Mouse (Mus musculus) stomach, postnatal 0 days (tissue): ENCODE results near the gene Shisal2a. TPM values are rescaled to one million over a fixed set of nuclear protein-coding genes. Genes with fewer than 3 reads are reported as not detected.
"Not testable (repeated sequence)": the region's sequence is repeated elsewhere in the genome, so short reads cannot be mapped to it uniquely, and the experiment has no call there.

Source experiments
- ATAC-seq: fragments of 200-750 bp; cut with Nextera tagmentation; 2 replicates; pipeline ENCODE4 v1.8.0; 2017; ENCODE audit not compliant: low FRiP score, low TSS enrichment
- DNase-seq: peaks from one replicate; pipeline ENCODE4 v3.0.0-alpha.2; 2016; ENCODE audit warnings: low spot score
- H3K27ac ChIP-seq: fragments of 300-500 bp; sonication (generic); replicated peaks from 2 replicates; pipeline ENCODE4 v1.5.1; 2014; ENCODE audit warnings: mild to moderate bottlenecking, control low read depth
- H3K27me3 ChIP-seq: fragments of 300-500 bp; sonication (generic); 2 replicates; pipeline ENCODE4 v1.6.1; 2014; ENCODE audit warnings: low read length; ENCODE audit not compliant: control insufficient read depth, insufficient read depth
- H3K36me3 ChIP-seq: fragments of 300-500 bp; sonication (generic); 2 replicates; pipeline ENCODE4 v1.6.1; 2014; ENCODE audit warnings: low read length, mixed read lengths; ENCODE audit not compliant: control insufficient read depth, insufficient read depth
- H3K4me1 ChIP-seq: fragments of 300-500 bp; sonication (generic); replicated peaks from 2 replicates; pipeline ENCODE4 v1.6.1; 2014; ENCODE audit warnings: antibody characterized with exemption; ENCODE audit not compliant: control insufficient read depth, insufficient read depth
- H3K4me2 ChIP-seq: fragments of 300-500 bp; sonication (generic); replicated peaks from 2 replicates; pipeline ENCODE4 v1.6.1; 2014; ENCODE audit warnings: low read depth, mild to moderate bottlenecking, control low read depth, moderate library complexity
- H3K4me3 ChIP-seq: fragments of 300-500 bp; sonication (generic); 2 replicates; pipeline ENCODE4 v1.5.1; 2014; ENCODE audit warnings: low read depth, low read length, control low read depth
- H3K9ac ChIP-seq: fragments of 300-500 bp; sonication (generic); 2 replicates; pipeline ENCODE4 v1.6.1; 2014; ENCODE audit warnings: mild to moderate bottlenecking, low read length, control low read depth, mixed read lengths
- H3K9me3 ChIP-seq: fragments of 300-500 bp; sonication (generic); 2 replicates; pipeline ENCODE4 v1.6.1; 2016; ENCODE audit warnings: low read length; ENCODE audit not compliant: control insufficient read depth
- CTCF ChIP-seq: IDR thresholded peaks from 2 replicates; pipeline ENCODE4 v1.5.1; 2016; ENCODE audit warnings: antibody characterized with exemption, low read depth, mild to moderate bottlenecking, moderate library complexity
- EP300 ChIP-seq: optimal IDR thresholded peaks from 2 replicates; pipeline ENCODE3; 2016; ENCODE audit warnings: antibody characterized with exemption
- WGBS: fragments of 180-500 bp; shearing (Covaris S2); extraction: QIAGEN DNeasy Blood & Tissue Kit; methylation state at CpG from one replicate; pipeline ENCODE4 v1.1.7; 2014; 5-methylcytosine and 5-hydroxymethylcytosine counted together
- polyA plus RNA-seq: library from polyadenylated mRNA; unstranded; fragments of >200 nt; fragmentation: Nextera tagmentation; extraction: Ambion mirVana; gene quantifications from 2 replicates; pipeline ENCODE4 v1.2.1, GENCODE M21; 2015

Shisal2a gene
- polyA plus RNA-seq, 1 experiment from 2014 or later: 4.9 TPM

GRCm38 (mm10) chr4:108360136-108361055 is 22.8 kb downstream of the Shisal2a start:
- DNase-seq: peak; percentile 64
- Histone ChIP-seq H3K9me3 (no peaks in the 10 kb centered on the region), H3K4me2 (peak overlapping the region; percentile 51), H3K36me3 (no peaks in the 10 kb centered on the region), H3K27ac (no peak overlapping the region), H3K4me3 (peak overlapping the region; percentile 28), H3K9ac (no peak overlapping the region), H3K4me1 (no peaks in the 10 kb centered on the region; the same call in 1 of the 2 replicates), H3K27me3 (no peaks in the 10 kb centered on the region)
- 13% methylated on average over 28 of the region's 28 CpGs for WGBS
- no peak; the same call in 1 of the 2 replicates for ATAC-seq
- peak; percentile 20; the same call in 1 of the 2 replicates for TF ChIP-seq CTCF
- no peak for TF ChIP-seq EP300

- 44% methylated on average over 4 of the region's 4 CpGs for WGBS
- no peak for TF ChIP-seq CTCF
- no peak for TF ChIP-seq EP300
- Histone ChIP-seq H3K9ac (no peak overlapping the region), H3K4me1 (no peaks in the 10 kb centered on the region), H3K27ac (no peak overlapping the region), H3K27me3 (no peaks in the 10 kb centered on the region), H3K4me3 (no peak overlapping the region), H3K4me2 (no peak overlapping the region), H3K36me3 (no peaks in the 10 kb centered on the region), H3K9me3 (no peaks in the 10 kb centered on the region)
- ATAC-seq (no peak), DNase-seq (no peak)
Measured at GRCm38 (mm10) chr4:108358498-108358897, 24.7 kb downstream of the Shisal2a start.

GRCm38 (mm10) chr4:108357458-108357857 is 25.7 kb downstream of the Shisal2a start:
- WGBS: 87% methylated on average over 8 of the region's 8 CpGs
- Histone ChIP-seq H3K4me1 (no peaks in the 10 kb centered on the region), H3K4me2 (no peak overlapping the region), H3K36me3 (no peaks in the 10 kb centered on the region), H3K27ac (no peak overlapping the region), H3K4me3 (no peak overlapping the region), H3K27me3 (no peaks in the 10 kb centered on the region), H3K9ac (no peak overlapping the region), H3K9me3 (no peaks in the 10 kb centered on the region)
- peak; percentile 54 for TF ChIP-seq EP300
- no peak for TF ChIP-seq CTCF
- DNase-seq: no peak
- ATAC-seq: no peak

GRCm38 (mm10) chr4:108353591-108353990 is 29.6 kb downstream of the Shisal2a start:
- not testable (repeated sequence) for H3K9ac ChIP-seq, H3K4me1 ChIP-seq, H3K27ac ChIP-seq, DNase-seq, H3K27me3 ChIP-seq, H3K36me3 ChIP-seq, H3K9me3 ChIP-seq, H3K4me3 ChIP-seq, ATAC-seq, H3K4me2 ChIP-seq

- ATAC-seq: peak; percentile 25; the same call in 1 of the 2 replicates
- WGBS: 11% methylated on average over 8 of the region's 8 CpGs
- no peak for TF ChIP-seq EP300
- no peak overlapping the region for H3K4me3 ChIP-seq
- no peaks in the 10 kb centered on the region for H3K9me3 ChIP-seq
- H3K36me3 ChIP-seq: no peaks in the 10 kb centered on the region
- peaks cover 3% of the 10 kb centered on the region for H3K4me1 ChIP-seq
- no peak overlapping the region for H3K4me2 ChIP-seq
- 0 out of 2 replicates have a peak overlapping the region, but pooled peaks have one; percentile 14 for H3K9ac ChIP-seq
- H3K27ac ChIP-seq: peak overlapping the region; percentile 53; the same call in 1 of the 2 replicates
- no peaks in the 10 kb centered on the region for H3K27me3 ChIP-seq
- peak; percentile 62 for DNase-seq
Measured at GRCm38 (mm10) chr4:108350819-108351218, 32.3 kb downstream of the Shisal2a start.

GRCm38 (mm10) chr4:108349836-108350547 is 33.2 kb downstream of the Shisal2a start:
- H3K27ac ChIP-seq: peak overlapping the region; percentile 18; the same call in 1 of the 2 replicates
- TF ChIP-seq CTCF: no peak
- H3K4me1 ChIP-seq: peaks cover 3% of the 10 kb centered on the region

More at GRCm38 (mm10) chr4:108349836-108350547, 33.2 kb downstream of the Shisal2a start:
- 38% methylated on average over 8 of the region's 8 CpGs for WGBS
- Histone ChIP-seq H3K36me3 (no peaks in the 10 kb centered on the region), H3K4me2 (no peak overlapping the region), H3K9me3 (no peaks in the 10 kb centered on the region), H3K27me3 (no peaks in the 10 kb centered on the region), H3K4me3 (no peak overlapping the region), H3K9ac (no peak overlapping the region)
- DNase-seq: no peak
- no peak for ATAC-seq
